Mouse (Mus musculus) thymus, adult 2 months (tissue): ENCODE results near the gene Adgra1.

Experiments
- CTCF ChIP-seq: fragments of 200-500 bp; IDR thresholded peaks from 2 replicates; pipeline ENCODE4 v1.5.1; 2012; ENCODE audit warnings: mild to moderate bottlenecking, control low read depth, low read length, moderate library complexity, borderline replicate concordance; ENCODE audit not compliant: control insufficient read depth, poor library complexity, insufficient read depth; ENCODE audit errors: extremely low read depth
- POLR2A ChIP-seq: fragments of 200-500 bp; IDR thresholded peaks from 2 replicates; pipeline ENCODE4 v1.6.1; 2012; ENCODE audit warnings: mild to moderate bottlenecking, low read length, control low read depth, moderate library complexity; ENCODE audit not compliant: control insufficient read depth, poor library complexity, insufficient read depth; ENCODE audit errors: extremely low read depth

DNA sequence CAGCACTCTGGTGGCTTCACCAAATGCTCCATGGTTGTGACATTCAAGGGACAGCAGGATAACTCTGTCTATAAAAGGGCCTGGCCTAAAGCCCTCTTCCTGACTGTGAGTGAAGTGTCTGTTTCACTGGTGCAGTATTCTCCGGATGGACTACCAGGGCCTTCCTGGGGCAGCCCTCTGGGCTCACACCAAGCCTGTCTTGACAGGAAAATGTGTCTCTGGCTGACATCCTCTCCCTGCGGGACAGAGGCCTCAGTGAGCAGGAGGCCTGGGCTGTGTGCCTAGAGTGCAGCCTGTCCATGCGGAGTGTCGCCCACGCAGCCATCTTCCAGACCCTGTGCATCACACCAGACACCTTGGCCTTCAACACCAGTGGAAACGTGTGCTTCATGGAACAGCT lies 66.9 kb downstream of the Adgra1 start:
- no peak for TF ChIP-seq CTCF
- no peak for TF ChIP-seq POLR2A
